Mouse (Mus musculus) heart, postnatal 36 days (tissue): Measurements from ENCODE around the gene As3mt. TPM values are rescaled to one million over a fixed set of nuclear protein-coding genes. Genes with fewer than 3 reads are reported as not detected.
"Not testable (repeated sequence)": the region's sequence is repeated elsewhere in the genome, so short reads cannot be mapped to it uniquely, and the experiment has no call there.

ENCODE experiments used
- DNase-seq, 2 experiments: peaks; one replicate each; pipeline ENCODE4 v3.0.0; 2021 to 2022
- intact Hi-C: fragments of 180-260 bp; cut with DNase I; formaldehyde crosslinking; loops from one replicate; pipeline ENCODE4 v1.15.1; 2025
- total RNA-seq, 2 experiments: library from RNA; stranded (reverse); gene quantifications; 2 replicates each; pipeline ENCODE4 v1.2.3; 2021

The As3mt gene
- total RNA-seq, 2 experiments from 2014 or later: 88.6 to 96.2 TPM

GRCm38 (mm10) chr19:46696943-46697342 is 10.3 kb upstream of the As3mt start:
- intact Hi-C loops: no loop called here
- DNase-seq: no peak

- no peak for DNase-seq
- intact Hi-C loops: no loop called here
Measured at GRCm38 (mm10) chr19:46697840-46698517, 9.3 kb upstream of the As3mt start.

- DNase-seq: peak in 1 of 2 experiments; percentile 6
- intact Hi-C loops: no loop called here
Measured at GRCm38 (mm10) chr19:46699011-46699481, 8.2 kb upstream of the As3mt start.

- DNase-seq: no peak
- intact Hi-C loops: no loop called here
Measured at GRCm38 (mm10) chr19:46701156-46701555, 6.1 kb upstream of the As3mt start.

GRCm38 (mm10) chr19:46705779-46706495 is 1.3 kb upstream of the As3mt start:
- DNase-seq: no peak
- intact Hi-C loops: loop anchor here (2.0 kb wide), 1 partner anchor 15 kb away; no protein-coding TSS in a partner anchor

GRCm38 (mm10) chr19:46706540-46707295 is 540 bp upstream of the As3mt start:
- DNase-seq: peak in 1 of 2 experiments; percentile 13
- intact Hi-C loops: loop anchor here (2.0 kb wide), 1 partner anchor 16 kb away; no protein-coding TSS in a partner anchor

GRCm38 (mm10) chr19:46710614-46711013 is 3.4 kb downstream of the As3mt start:
- intact Hi-C loops: no loop called here
- DNase-seq: no peak

- DNase-seq: no peak
Measured at GRCm38 (mm10) chr19:46714234-46714633, 7.0 kb downstream of the As3mt start.

GRCm38 (mm10) chr19:46715016-46715415 is 7.8 kb downstream of the As3mt start:
- DNase-seq: no peak
- intact Hi-C loops: no loop called here

More at GRCm38 (mm10) chr19:46714234-46714633, 7.0 kb downstream of the As3mt start:
- intact Hi-C loops: no loop called here

GRCm38 (mm10) chr19:46718150-46718549 is 10.9 kb downstream of the As3mt start:
- intact Hi-C loops: no loop called here
- no peak for DNase-seq

GRCm38 (mm10) chr19:46724411-46724810 is 17.2 kb downstream of the As3mt start:
- intact Hi-C loops: no loop called here
- DNase-seq: no peak

GRCm38 (mm10) chr19:46726142-46726541 is 18.9 kb downstream of the As3mt start:
- no peak for DNase-seq
- intact Hi-C loops: no loop called here

GRCm38 (mm10) chr19:46727140-46727736 is 20.0 kb downstream of the As3mt start:
- no peak for DNase-seq

GRCm38 (mm10) chr19:46727945-46728540 is 20.8 kb downstream of the As3mt start:
- intact Hi-C loops: no loop called here
- no peak for DNase-seq

More at GRCm38 (mm10) chr19:46727140-46727736, 20.0 kb downstream of the As3mt start:
- intact Hi-C loops: no loop called here

GRCm38 (mm10) chr19:46728909-46729308 is 21.7 kb downstream of the As3mt start:
- intact Hi-C loops: no loop called here
- no peak for DNase-seq

- intact Hi-C loops: no loop called here
Measured at GRCm38 (mm10) chr19:46731351-46731750, 24.1 kb downstream of the As3mt start.

GRCm38 (mm10) chr19:46732673-46733072 is 25.4 kb downstream of the As3mt start:
- intact Hi-C loops, DNase-seq: not testable (repeated sequence)

More at GRCm38 (mm10) chr19:46731351-46731750, 24.1 kb downstream of the As3mt start:
- DNase-seq: no peak

GRCm38 (mm10) chr19:46733626-46734025 is 26.4 kb downstream of the As3mt start:
- intact Hi-C loops: no loop called here

GRCm38 (mm10) chr19:46735241-46735640 is 28.0 kb downstream of the As3mt start:
- DNase-seq: no peak
- intact Hi-C loops: no loop called here

More at GRCm38 (mm10) chr19:46733626-46734025, 26.4 kb downstream of the As3mt start:
- DNase-seq: no peak

GRCm38 (mm10) chr19:46737106-46737505 is 29.8 kb downstream of the As3mt start:
- DNase-seq: no peak
- intact Hi-C loops: no loop called here
